Mouse (Mus musculus) frontal cortex, adult (tissue): Measurements from ENCODE around the gene Omp.

Experiments used
- ATAC-seq: cut with Nextera tagmentation; 2 replicates; pipeline ENCODE4 v1.9.2; 2017; ENCODE audit warnings: mild to moderate bottlenecking, moderate library complexity, mixed read lengths; ENCODE audit not compliant: low TSS enrichment

Gene Omp

GRCm38 (mm10) chr7:98142247-98142646 lies 3.1 kb downstream of the Omp start:
- no peak for ATAC-seq

GRCm38 (mm10) chr7:98141206-98141605 lies 4.1 kb downstream of the Omp start:
- no peak for ATAC-seq

GRCm38 (mm10) chr7:98140597-98140996 lies 4.7 kb downstream of the Omp start:
- no peak for ATAC-seq

- no peak for ATAC-seq
Observed at GRCm38 (mm10) chr7:98139216-98139615, 6.1 kb downstream of the Omp start.

- ATAC-seq: no peak
Observed at GRCm38 (mm10) chr7:98137995-98138394, 7.3 kb downstream of the Omp start.

GRCm38 (mm10) chr7:98137583-98137982 lies 7.7 kb downstream of the Omp start:
- no peak for ATAC-seq

- ATAC-seq: no peak
Observed at GRCm38 (mm10) chr7:98131751-98132150, 13.6 kb downstream of the Omp start.

- no peak for ATAC-seq
Observed at GRCm38 (mm10) chr7:98125473-98125872, 19.8 kb downstream of the Omp start.

- no peak for ATAC-seq
Observed at GRCm38 (mm10) chr7:98124701-98125100, 20.6 kb downstream of the Omp start.

- peak; percentile 31; the same call in 1 of the 2 replicates for ATAC-seq
Observed at GRCm38 (mm10) chr7:98121673-98122072, 23.6 kb downstream of the Omp start.

GRCm38 (mm10) chr7:98121241-98121640 lies 24.1 kb downstream of the Omp start:
- no peak for ATAC-seq

- peak; percentile 73 for ATAC-seq
Observed at GRCm38 (mm10) chr7:98120325-98120724, 25.0 kb downstream of the Omp start.

- ATAC-seq: no peak
Observed at GRCm38 (mm10) chr7:98119961-98120232, 25.4 kb downstream of the Omp start.

- ATAC-seq: no peak
Observed at GRCm38 (mm10) chr7:98119179-98119960, 25.9 kb downstream of the Omp start, which contains the start of gene Myo7a. Gene Myo7a (minus strand): TSS chr7:98119524.

- no peak for ATAC-seq
Observed at GRCm38 (mm10) chr7:98117012-98117660, 28.2 kb downstream of the Omp start.

- ATAC-seq: no peak
Observed at GRCm38 (mm10) chr7:98114656-98115055, 30.6 kb downstream of the Omp start.

GRCm38 (mm10) chr7:98111233-98111632 lies 34.1 kb downstream of the Omp start:
- ATAC-seq: no peak

- no peak for ATAC-seq
Observed at GRCm38 (mm10) chr7:98109771-98110170, 35.5 kb downstream of the Omp start.

GRCm38 (mm10) chr7:98108636-98109430 lies 36.5 kb downstream of the Omp start:
- peak; percentile 74 for ATAC-seq

- no peak for ATAC-seq
Observed at GRCm38 (mm10) chr7:98106272-98106671, 39.0 kb downstream of the Omp start.

GRCm38 (mm10) chr7:98104481-98105435 lies 40.5 kb downstream of the Omp start:
- peak; percentile 53; the same call in 1 of the 2 replicates for ATAC-seq

GRCm38 (mm10) chr7:98103942-98104292 lies 41.4 kb downstream of the Omp start:
- no peak for ATAC-seq
